Mouse (Mus musculus) frontal cortex, postnatal 36 days (tissue): ENCODE data around the gene Nwd1.

Source experiments
- DNase-seq, 2 experiments: peaks; one replicate each; pipeline ENCODE4 v3.0.0; 2022; ENCODE audit warnings: low spot score in 2 of 2

The Nwd1 gene

DNA sequence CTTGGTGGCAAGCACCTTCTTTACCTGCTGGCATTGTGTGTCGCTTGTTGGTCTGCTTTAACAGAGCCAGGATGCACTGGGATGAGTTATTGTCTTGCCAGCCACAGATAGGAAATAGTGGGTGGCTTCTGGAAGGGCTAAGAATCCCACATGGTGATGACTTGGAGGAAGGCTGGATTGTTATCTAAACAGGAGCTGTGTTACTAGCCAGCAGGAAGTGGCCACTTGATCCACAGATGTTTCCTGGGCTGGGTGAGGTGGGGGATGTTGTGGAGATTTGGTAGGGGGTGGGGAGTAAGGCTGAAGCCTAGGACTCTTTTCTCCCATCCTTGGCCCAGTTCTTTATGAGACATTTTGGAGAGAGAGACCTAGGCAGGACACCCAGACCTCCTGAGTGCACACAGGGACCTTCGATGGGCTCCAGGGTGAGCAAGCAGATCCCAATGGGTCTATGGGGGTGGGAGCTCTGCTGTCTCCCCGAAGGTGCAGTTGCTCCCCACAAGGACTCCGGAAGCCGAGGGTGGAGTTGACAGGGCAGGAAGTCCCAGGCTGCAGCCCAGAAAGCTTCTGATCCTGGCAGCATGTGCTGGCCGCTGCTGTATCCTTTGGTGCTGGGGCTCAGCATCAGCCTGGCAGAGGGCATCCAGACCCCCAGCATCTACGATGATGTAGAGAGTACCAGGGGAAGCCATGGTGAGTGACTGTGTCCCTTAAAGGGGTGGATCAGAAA, 115.0 kb downstream of the Nwd1 start, which contains the start of gene F2rl3:
Gene F2rl3, plus strand, starts transcription at position 559 of the 730 bp plus-strand sequence.
- no peak for DNase-seq

DNA sequence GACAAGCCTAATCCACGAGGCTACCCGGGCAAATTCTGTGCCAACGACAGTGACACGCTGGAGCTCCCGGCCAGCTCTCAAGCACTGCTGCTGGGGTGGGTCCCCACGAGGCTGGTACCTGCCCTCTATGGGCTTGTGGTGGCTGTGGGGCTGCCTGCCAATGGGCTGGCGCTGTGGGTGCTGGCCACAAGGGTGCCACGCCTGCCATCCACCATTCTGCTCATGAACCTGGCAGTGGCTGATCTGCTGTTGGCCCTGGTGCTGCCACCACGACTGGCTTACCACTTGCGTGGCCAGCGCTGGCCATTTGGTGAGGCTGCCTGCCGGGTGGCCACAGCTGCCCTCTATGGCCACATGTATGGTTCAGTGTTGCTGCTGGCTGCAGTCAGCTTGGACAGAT, 115.8 kb downstream of the Nwd1 start:
- DNase-seq = no peak

DNA sequence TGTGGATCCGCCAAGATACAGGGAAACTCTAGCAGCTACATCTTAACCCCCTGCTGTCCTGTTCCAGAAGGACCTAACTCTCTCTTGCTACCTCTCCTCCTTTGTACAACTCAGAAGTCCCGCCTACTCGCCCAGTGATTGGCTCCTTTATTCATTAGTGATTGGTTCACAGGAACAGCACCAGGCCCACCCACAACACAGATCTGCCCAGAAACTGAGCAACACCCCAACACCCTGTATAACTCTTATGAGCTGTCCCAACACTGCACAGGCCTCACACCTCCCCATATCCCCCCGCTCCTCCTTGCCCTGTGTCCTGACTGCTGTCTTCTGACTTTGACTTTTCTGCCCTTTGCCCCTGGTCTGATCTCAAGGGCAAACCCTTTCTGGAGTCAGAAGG, 119.2 kb downstream of the Nwd1 start:
- no peak for DNase-seq

DNA sequence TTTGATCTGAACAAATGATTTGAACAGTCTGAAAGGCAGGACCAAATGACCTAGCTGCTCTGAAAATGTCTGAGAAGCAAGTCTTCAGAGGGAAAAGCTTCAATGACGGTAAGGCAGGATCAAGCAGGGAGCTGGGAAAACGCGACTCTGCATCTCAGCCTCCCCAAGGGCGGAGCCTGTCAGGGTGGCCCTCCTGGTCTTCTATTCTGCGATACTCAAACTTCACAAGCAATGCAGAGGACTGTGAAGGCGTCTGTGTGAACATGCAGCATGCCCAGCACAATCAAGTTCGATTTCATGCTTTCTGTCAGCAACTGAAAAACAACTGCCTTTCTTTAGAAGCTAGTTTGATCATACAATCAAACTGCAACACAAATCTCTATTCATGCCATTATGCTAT, 120.3 kb downstream of the Nwd1 start:
- no peak for DNase-seq
